Mouse (Mus musculus) G1E-ER4 (cell line): ENCODE measurements around the gene Uimc1. TPM values are rescaled to one million over a fixed set of nuclear protein-coding genes. Genes with fewer than 3 reads are reported as not detected.

Source experiments
- GATA1 ChIP-seq: IDR thresholded peaks from one replicate; pipeline ENCODE4 v1.8.0; 2012; ENCODE audit warnings: low read length, inconsistent platforms
- polyA plus RNA-seq: library from polyadenylated mRNA; stranded (reverse); fragments of >175 nt; gene quantifications from 2 replicates; pipeline ENCODE4 v1.2.3, GENCODE M21; 2012

Gene Uimc1
- polyA plus RNA-seq, 1 experiment = 5.7 TPM

GRCm38 (mm10) chr13:55075597-55075996 is 24.5 kb downstream of the Uimc1 start:
- no peak for TF ChIP-seq GATA1

GRCm38 (mm10) chr13:55071322-55071721 is 28.8 kb downstream of the Uimc1 start:
- no peak for TF ChIP-seq GATA1

- TF ChIP-seq GATA1 = no peak
Measured at GRCm38 (mm10) chr13:55069719-55070118, 30.4 kb downstream of the Uimc1 start.

- TF ChIP-seq GATA1 = no peak
Measured at GRCm38 (mm10) chr13:55063276-55063675, 36.8 kb downstream of the Uimc1 start.

- TF ChIP-seq GATA1 = no peak
Measured at GRCm38 (mm10) chr13:55058042-55058441, 42.1 kb downstream of the Uimc1 start.

GRCm38 (mm10) chr13:55047706-55048105 is 52.4 kb downstream of the Uimc1 start:
- TF ChIP-seq GATA1 = no peak

- no peak for TF ChIP-seq GATA1
Measured at GRCm38 (mm10) chr13:55040016-55040415, 60.1 kb downstream of the Uimc1 start.

GRCm38 (mm10) chr13:55024215-55024614 is 75.9 kb downstream of the Uimc1 start:
- TF ChIP-seq GATA1 = no peak

GRCm38 (mm10) chr13:55022715-55023114 is 77.4 kb downstream of the Uimc1 start:
- no peak for TF ChIP-seq GATA1

- no peak for TF ChIP-seq GATA1
Measured at GRCm38 (mm10) chr13:55022256-55022655, 77.8 kb downstream of the Uimc1 start.

GRCm38 (mm10) chr13:55021194-55021779 is 78.8 kb downstream of the Uimc1 start, which contains the start of gene Hk3:
Hk3 (minus strand) TSS chr13:55021385.
- TF ChIP-seq GATA1 = no peak

- TF ChIP-seq GATA1 = no peak
Measured at GRCm38 (mm10) chr13:55020051-55020450, 80.0 kb downstream of the Uimc1 start.

GRCm38 (mm10) chr13:55019181-55019580 is 80.9 kb downstream of the Uimc1 start:
- TF ChIP-seq GATA1 = no peak

GRCm38 (mm10) chr13:55018700-55019099 is 81.4 kb downstream of the Uimc1 start:
- no peak for TF ChIP-seq GATA1

- TF ChIP-seq GATA1 = no peak
Measured at GRCm38 (mm10) chr13:55017898-55018599, 82.1 kb downstream of the Uimc1 start.

GRCm38 (mm10) chr13:55017154-55017897 is 82.8 kb downstream of the Uimc1 start:
- no peak for TF ChIP-seq GATA1
